Mouse (Mus musculus) embryonic fibroblast, embryonic 13.5 days (primary cell): Measurements from ENCODE around the gene Rngtt.

Experiments used
- CTCF ChIP-seq: IDR thresholded peaks from 2 replicates; pipeline ENCODE4 v1.5.1; 2011; ENCODE audit warnings: mild to moderate bottlenecking, control low read depth, low read length, moderate library complexity, borderline replicate concordance; ENCODE audit not compliant: insufficient read depth
- POLR2A ChIP-seq: IDR thresholded peaks from 2 replicates; pipeline ENCODE4 v1.6.1; 2011; ENCODE audit warnings: low read depth, mild to moderate bottlenecking, control low read depth, low read length, moderate library complexity

- TF ChIP-seq POLR2A, result no peak
- TF ChIP-seq CTCF, result no peak
Observed at GRCm38 (mm10) chr4:33466970-33467399, 156.9 kb downstream of the Rngtt start.
